Mouse (Mus musculus): ENCODE results near the gene Trim7. TPM values are rescaled to one million over a fixed set of nuclear protein-coding genes. Genes with fewer than 3 reads are reported as not detected.

The Trim7 gene
- polyA plus RNA-seq, 1 experiment, result 53.6 TPM

DNA sequence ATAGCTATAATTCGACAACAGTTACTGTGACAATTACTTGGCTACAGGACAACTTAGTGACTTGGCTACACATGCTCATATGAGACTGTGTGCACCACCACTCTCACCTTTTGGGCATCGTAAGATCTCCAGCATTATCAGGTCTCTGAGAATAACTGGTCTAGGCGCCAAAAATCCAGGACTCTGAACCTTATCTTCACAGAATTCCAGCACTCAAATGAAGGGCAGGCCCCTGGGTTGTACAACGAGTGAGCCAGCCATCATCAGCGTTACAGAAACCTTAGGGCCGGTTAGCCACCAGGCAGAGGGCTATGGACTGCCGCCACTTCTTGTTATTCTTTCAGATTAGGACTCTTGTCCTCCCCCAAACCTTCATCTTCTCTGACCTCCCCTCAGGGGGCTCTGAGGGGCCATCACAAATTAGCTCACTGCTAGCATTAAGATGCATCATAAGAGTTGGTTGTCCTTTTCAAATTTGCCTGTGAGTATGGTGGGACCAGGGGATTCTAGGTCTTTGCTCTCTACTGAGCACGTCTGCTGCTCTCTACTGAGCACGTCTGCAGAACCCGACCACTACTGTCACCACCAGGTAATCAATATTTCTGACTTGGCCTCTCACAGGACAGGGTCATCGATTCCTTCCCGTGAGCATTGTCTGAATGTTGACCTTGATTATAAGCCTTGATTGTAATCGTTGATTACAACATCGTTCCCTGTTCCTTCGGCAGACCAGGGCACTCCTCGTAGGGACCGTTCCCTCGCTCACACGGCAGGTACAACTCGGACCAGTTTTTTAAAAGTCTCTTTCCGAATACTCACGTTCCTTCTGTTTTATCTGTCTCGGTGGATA lies 26.9 kb downstream of the Trim7 start:
- H3K27me3 ChIP-seq (ENCODE audit: control insufficient read depth, insufficient read depth, low read length), result no peaks in the 10 kb centered on the region
- H3K4me1 ChIP-seq (ENCODE audit: control insufficient read depth, insufficient read depth, insufficient read length), result peaks cover 12% of the 10 kb centered on the region; the same call in 1 of the 2 replicates
- H3K36me3 ChIP-seq (ENCODE audit: control insufficient read depth, insufficient read depth, low read length), result peaks cover 3% of the 10 kb centered on the region
- DNase-seq (ENCODE audit: low read depth in 1 of 2, low spot score in 2 of 2), result no peak
- WGBS, result 13% methylated on average over 23 of the region's 23 CpGs
- peak overlapping the region; percentile 46; the same call in 1 of the 2 replicates for H3K27ac ChIP-seq (ENCODE audit: insufficient read depth, low read length)
- H3K4me3 ChIP-seq (ENCODE audit: extremely low read depth, insufficient read depth, insufficient read length), result peak overlapping the region; percentile 57
- TF ChIP-seq CTCF (IDR thresholded peaks at IDR 0.05; ENCODE audit: extremely low read depth, insufficient read depth, insufficient read length, insufficient replicate concordance) (no peak), POLR2A (IDR thresholded peaks at IDR 0.05; ENCODE audit: low read depth, low read length) (no peak)

- Histone ChIP-seq H3K36me3 (ENCODE audit: control insufficient read depth, insufficient read depth, low read length) (peaks cover 3% of the 10 kb centered on the region), H3K4me3 (ENCODE audit: extremely low read depth, insufficient read depth, insufficient read length) (peak overlapping the region; percentile 57), H3K4me1 (ENCODE audit: control insufficient read depth, insufficient read depth, insufficient read length) (peaks cover 12% of the 10 kb centered on the region; the same call in 1 of the 2 replicates), H3K27me3 (ENCODE audit: control insufficient read depth, insufficient read depth, low read length) (no peaks in the 10 kb centered on the region), H3K27ac (ENCODE audit: insufficient read depth, low read length) (peak overlapping the region; percentile 58)
- TF ChIP-seq CTCF (IDR thresholded peaks at IDR 0.05; ENCODE audit: extremely low read depth, insufficient read depth, insufficient read length, insufficient replicate concordance) (peak; percentile 8; the same call in 1 of the 2 replicates), POLR2A (IDR thresholded peaks at IDR 0.05; ENCODE audit: low read depth, low read length) (no peak; the same call in 1 of the 2 replicates)
- DNase-seq (ENCODE audit: low read depth in 1 of 2, low spot score in 2 of 2), result peak; percentile 69 to 81
- 2% methylated on average over 31 of the region's 31 CpGs for WGBS
Observed at GRCm38 (mm10) chr11:48853474-48854180, 27.7 kb downstream of the Trim7 start.

DNA sequence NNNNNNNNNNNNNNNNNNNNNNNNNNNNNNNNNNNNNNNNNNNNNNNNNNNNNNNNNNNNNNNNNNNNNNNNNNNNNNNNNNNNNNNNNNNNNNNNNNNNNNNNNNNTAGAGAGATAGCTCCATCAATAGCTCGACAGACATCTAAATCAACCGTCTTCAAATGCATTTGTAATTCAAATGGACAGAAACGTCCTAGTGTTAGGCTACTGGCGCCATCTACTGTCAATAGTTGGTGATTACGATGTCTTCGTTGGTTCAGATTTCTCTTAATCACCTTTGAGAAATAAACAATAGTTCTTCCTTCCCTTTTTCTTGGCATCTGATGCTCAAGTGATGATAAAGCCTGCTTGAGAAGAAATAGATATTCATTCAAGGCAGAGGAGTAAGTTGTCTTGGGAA lies 33.1 kb downstream of the Trim7 start:
- peaks cover 5% of the 10 kb centered on the region; the same call in 1 of the 2 replicates for H3K4me1 ChIP-seq (ENCODE audit: control insufficient read depth, insufficient read depth, insufficient read length)
- peak; percentile 58 to 70 for DNase-seq (ENCODE audit: low read depth in 1 of 2, low spot score in 2 of 2)
- WGBS, result under 1% methylated on average over 6 of the region's 6 CpGs
- H3K27me3 ChIP-seq (ENCODE audit: control insufficient read depth, insufficient read depth, low read length), result no peaks in the 10 kb centered on the region
- no peak for TF ChIP-seq POLR2A (IDR thresholded peaks at IDR 0.05; ENCODE audit: low read depth, low read length)
- TF ChIP-seq CTCF (IDR thresholded peaks at IDR 0.05; ENCODE audit: extremely low read depth, insufficient read depth, insufficient read length, insufficient replicate concordance), result peak; percentile 20; the same call in 1 of the 2 replicates
- H3K36me3 ChIP-seq (ENCODE audit: control insufficient read depth, insufficient read depth, low read length), result no peaks in the 10 kb centered on the region
- H3K4me3 ChIP-seq (ENCODE audit: extremely low read depth, insufficient read depth, insufficient read length), result no peak overlapping the region
- no peak overlapping the region for H3K27ac ChIP-seq (ENCODE audit: insufficient read depth, low read length)

- Histone ChIP-seq H3K4me1 (ENCODE audit: control insufficient read depth, insufficient read depth, insufficient read length) (no peaks in the 10 kb centered on the region), H3K4me3 (ENCODE audit: extremely low read depth, insufficient read depth, insufficient read length) (no peak overlapping the region), H3K27ac (ENCODE audit: insufficient read depth, low read length) (no peak overlapping the region), H3K27me3 (ENCODE audit: control insufficient read depth, insufficient read depth, low read length) (no peaks in the 10 kb centered on the region), H3K36me3 (ENCODE audit: control insufficient read depth, insufficient read depth, low read length) (peaks cover 24% of the 10 kb centered on the region)
- DNase-seq (ENCODE audit: low read depth in 1 of 2, low spot score in 2 of 2), result no peak
- 95% methylated on average over 1 of the region's 1 CpGs for WGBS
- TF ChIP-seq CTCF (IDR thresholded peaks at IDR 0.05; ENCODE audit: extremely low read depth, insufficient read depth, insufficient read length, insufficient replicate concordance), result no peak
- no peak for TF ChIP-seq POLR2A (IDR thresholded peaks at IDR 0.05; ENCODE audit: low read depth, low read length)
Observed at GRCm38 (mm10) chr11:48862784-48863319, 36.9 kb downstream of the Trim7 start.

DNA sequence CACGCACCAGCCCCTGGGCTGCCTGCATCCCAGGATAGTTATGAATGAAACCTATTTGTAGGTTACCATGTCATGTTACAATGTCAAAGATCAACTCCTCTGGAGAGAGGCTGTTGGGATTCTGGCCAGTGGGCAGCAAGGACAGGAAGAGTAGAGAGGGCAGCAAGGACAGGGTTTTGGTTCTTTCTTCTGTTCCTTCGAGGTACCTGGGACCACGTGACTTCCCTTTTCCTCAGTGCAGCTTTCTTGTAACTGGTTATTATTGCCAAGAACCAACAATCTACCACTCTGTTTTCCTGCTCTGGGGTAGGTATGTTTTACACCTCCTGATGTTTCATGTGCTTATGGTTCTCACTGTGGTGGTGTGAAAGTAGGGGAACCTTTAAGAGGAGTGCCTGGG lies 37.9 kb downstream of the Trim7 start:
- no peak for DNase-seq (ENCODE audit: low read depth in 1 of 2, low spot score in 2 of 2)
- Histone ChIP-seq H3K27me3 (ENCODE audit: control insufficient read depth, insufficient read depth, low read length) (no peaks in the 10 kb centered on the region), H3K36me3 (ENCODE audit: control insufficient read depth, insufficient read depth, low read length) (peaks cover 26% of the 10 kb centered on the region), H3K4me3 (ENCODE audit: extremely low read depth, insufficient read depth, insufficient read length) (no peak overlapping the region), H3K27ac (ENCODE audit: insufficient read depth, low read length) (no peak overlapping the region), H3K4me1 (ENCODE audit: control insufficient read depth, insufficient read depth, insufficient read length) (no peaks in the 10 kb centered on the region)
- no peak for TF ChIP-seq CTCF (IDR thresholded peaks at IDR 0.05; ENCODE audit: extremely low read depth, insufficient read depth, insufficient read length, insufficient replicate concordance)
- no peak for TF ChIP-seq POLR2A (IDR thresholded peaks at IDR 0.05; ENCODE audit: low read depth, low read length)
- WGBS, result 62% methylated on average over 3 of the region's 3 CpGs

DNA sequence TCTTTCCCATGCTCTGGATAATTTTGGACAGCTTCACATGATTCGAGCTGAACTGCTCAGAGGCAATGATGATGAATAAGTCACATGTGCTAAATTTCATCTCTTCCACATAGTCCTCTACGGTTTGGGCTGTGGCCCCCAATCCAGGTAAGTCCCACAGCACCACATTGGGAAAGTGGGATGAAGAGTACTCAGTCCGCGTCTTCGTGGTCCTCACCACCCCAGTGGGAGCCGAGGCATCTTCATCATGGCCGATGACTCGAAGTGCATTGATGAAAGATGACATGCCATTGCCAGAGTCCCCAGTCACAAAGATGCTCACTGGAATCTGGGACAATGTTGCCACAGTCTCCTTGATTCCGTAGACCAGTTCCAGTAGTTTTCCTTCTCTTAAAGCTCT lies 40.5 kb downstream of the Trim7 start:
- DNase-seq (ENCODE audit: low read depth in 1 of 2, low spot score in 2 of 2), result no peak
- Histone ChIP-seq H3K4me1 (ENCODE audit: control insufficient read depth, insufficient read depth, insufficient read length) (no peaks in the 10 kb centered on the region), H3K27ac (ENCODE audit: insufficient read depth, low read length) (no peak overlapping the region), H3K27me3 (ENCODE audit: control insufficient read depth, insufficient read depth, low read length) (no peaks in the 10 kb centered on the region), H3K4me3 (ENCODE audit: extremely low read depth, insufficient read depth, insufficient read length) (no peak overlapping the region), H3K36me3 (ENCODE audit: control insufficient read depth, insufficient read depth, low read length) (peaks cover 26% of the 10 kb centered on the region)
- WGBS, result 97% methylated on average over 9 of the region's 9 CpGs
- no peak for TF ChIP-seq CTCF (IDR thresholded peaks at IDR 0.05; ENCODE audit: extremely low read depth, insufficient read depth, insufficient read length, insufficient replicate concordance)
- TF ChIP-seq POLR2A (IDR thresholded peaks at IDR 0.05; ENCODE audit: low read depth, low read length), result no peak
